Mouse (Mus musculus): ENCODE measurements around the gene Lrrc3.

GRCm38 (mm10) chr10:77912605-77913004, 10.3 kb upstream of the Lrrc3 start:
- TF ChIP-seq POLR2A (IDR thresholded peaks at IDR 0.05; ENCODE audit: low read depth, low read length) (no peak), CTCF (conservative IDR thresholded peaks at IDR 0.05 in 1 of 2, IDR thresholded peaks at IDR 0.05 in 1 of 2; ENCODE audit: low read depth in 2 of 2, low read length in 2 of 2) (no peak), USF1 (IDR thresholded peaks at IDR 0.05; ENCODE audit: low read depth, low read length) (no peak), JUN (IDR thresholded peaks at IDR 0.05; ENCODE audit: insufficient read depth, low read depth, low read length) (no peak), ELF1 (IDR thresholded peaks at IDR 0.05; ENCODE audit: low read depth, low read length) (no peak), USF2 (conservative IDR thresholded peaks at IDR 0.05; ENCODE audit: low read depth, low read length) (no peak), TBP (conservative IDR thresholded peaks at IDR 0.05; ENCODE audit: low read depth, low read length) (no peak), EP300 (IDR thresholded peaks at IDR 0.05; ENCODE audit: low read length) (no peak), RAD21 (IDR thresholded peaks at IDR 0.05; ENCODE audit: low read depth, low read length) (no peak), CHD2 (IDR thresholded peaks at IDR 0.05; ENCODE audit: low read length) (no peak), POLR2AphosphoS2 (IDR thresholded peaks at IDR 0.05; ENCODE audit: low read depth, low read length) (no peak), MAFK (IDR thresholded peaks at IDR 0.05; ENCODE audit: insufficient replicate concordance, low read length) (no peak)
